Mouse (Mus musculus) CH12.LX (cell line): ENCODE results near the gene Opn4. TPM values are rescaled to one million over a fixed set of nuclear protein-coding genes. Genes with fewer than 3 reads are reported as not detected.

Experiments used
- DNase-seq: peaks from one replicate; pipeline ENCODE4 v3.0.0-alpha.2; 2013; ENCODE audit errors: extremely low read depth
- H3K27ac ChIP-seq: 2 replicates; pipeline ENCODE4 v1.5.1; 2012; ENCODE audit warnings: low read depth, mild to moderate bottlenecking, control low read depth, moderate library complexity; ENCODE audit not compliant: insufficient read depth
- H3K27me3 ChIP-seq: replicated peaks from 2 replicates; pipeline ENCODE3; 2012; ENCODE audit warnings: inconsistent platforms
- H3K36me3 ChIP-seq, 2 experiments: replicated peaks in 1 of 2; 2 replicates each; pipeline versions ENCODE3 to v1.6.1; 2012; ENCODE audit warnings: inconsistent platforms in 1 of 2, low read length in 1 of 2, mild to moderate bottlenecking in 1 of 2, mixed read lengths in 1 of 2, moderate library complexity in 1 of 2; ENCODE audit not compliant: control insufficient read depth in 1 of 2, insufficient read depth in 1 of 2
- H3K4me1 ChIP-seq, 2 experiments: 2 replicates each; pipeline ENCODE4 v1.6.1; 2012; ENCODE audit warnings: inconsistent platforms in 1 of 2, moderate library complexity in 1 of 2; ENCODE audit not compliant: insufficient read depth in 2 of 2, control insufficient read depth in 1 of 2
- H3K4me2 ChIP-seq: 2 replicates; pipeline ENCODE4 v1.6.1; 2012; ENCODE audit warnings: low read depth, mild to moderate bottlenecking, control low read depth; ENCODE audit not compliant: poor library complexity, insufficient read depth, severe bottlenecking
- H3K4me3 ChIP-seq, 3 experiments: fragments of 150-350 bp in 1 of 3; sonication (generic) in 1 of 3; replicated peaks in 1 of 3; 2 replicates each; pipeline versions ENCODE3 to v1.5.1; 2011 to 2012; ENCODE audit warnings: low read depth in 2 of 3, low read length in 2 of 3, mild to moderate bottlenecking in 2 of 3, moderate library complexity in 2 of 3, control low read depth in 1 of 3, improper control_type of control experiment in 1 of 3, inconsistent platforms in 1 of 3, mixed read lengths in 1 of 3; ENCODE audit not compliant: poor library complexity in 1 of 3
- H3K79me2 ChIP-seq: replicated peaks from 2 replicates; pipeline ENCODE4 v1.6.1; 2012; ENCODE audit warnings: mild to moderate bottlenecking, moderate library complexity; ENCODE audit not compliant: control insufficient read depth, poor library complexity, insufficient read depth, severe bottlenecking; ENCODE audit errors: extremely low read depth
- H3K9ac ChIP-seq: 2 replicates; pipeline ENCODE4 v1.6.1; 2012; ENCODE audit warnings: low read depth, mild to moderate bottlenecking, control low read depth, moderate library complexity; ENCODE audit not compliant: insufficient read depth
- H3K9me3 ChIP-seq: replicated peaks from 2 replicates; pipeline ENCODE3; 2012; ENCODE audit warnings: low read length, inconsistent platforms, mixed read lengths
- CHD1 ChIP-seq: IDR thresholded peaks from 2 replicates; pipeline ENCODE4 v1.6.1; 2012; ENCODE audit warnings: low read depth, low read length, improper control_type of control experiment, inconsistent platforms
- CHD2 ChIP-seq: IDR thresholded peaks from 2 replicates; pipeline ENCODE4 v1.6.1; 2011; ENCODE audit warnings: low read length, improper control_type of control experiment
- E2F4 ChIP-seq: IDR thresholded peaks from 2 replicates; pipeline ENCODE4 v1.6.1; 2011; ENCODE audit warnings: low read depth, low read length, improper control_type of control experiment; ENCODE audit not compliant: insufficient replicate concordance
- EP300 ChIP-seq: IDR thresholded peaks from 2 replicates; pipeline ENCODE4 v1.6.1; 2011; ENCODE audit warnings: low read length, improper control_type of control experiment
- HCFC1 ChIP-seq: IDR thresholded peaks from 2 replicates; pipeline ENCODE4 v1.6.1; 2012; ENCODE audit warnings: low read depth, mild to moderate bottlenecking, inconsistent platforms, low read length, improper control_type of control experiment
- MAZ ChIP-seq: IDR thresholded peaks from 2 replicates; pipeline ENCODE4 v1.6.1; 2012; ENCODE audit warnings: low read depth, mild to moderate bottlenecking, inconsistent platforms, low read length, improper control_type of control experiment, moderate library complexity
- MEF2A ChIP-seq: IDR thresholded peaks from 2 replicates; pipeline ENCODE4 v1.6.1; 2014; ENCODE audit warnings: low read depth, mild to moderate bottlenecking, inconsistent platforms, low read length, improper control_type of control experiment, borderline replicate concordance
- MXI1 ChIP-seq: IDR thresholded peaks from 2 replicates; pipeline ENCODE4 v1.6.1; 2011; ENCODE audit warnings: mild to moderate bottlenecking, low read depth, low read length, improper control_type of control experiment
- PAX5 ChIP-seq: IDR thresholded peaks from 2 replicates; pipeline ENCODE4 v1.6.1; 2012; ENCODE audit warnings: low read length, inconsistent platforms, mixed read lengths
- POLR2AphosphoS2 ChIP-seq: IDR thresholded peaks from 2 replicates; pipeline ENCODE4 v1.6.1; 2011; ENCODE audit warnings: low read depth, low read length, improper control_type of control experiment
- RAD21 ChIP-seq: IDR thresholded peaks from 2 replicates; pipeline ENCODE4 v1.6.1; 2011; ENCODE audit warnings: low read depth, mild to moderate bottlenecking, low read length, improper control_type of control experiment, moderate library complexity
- TCF12 ChIP-seq: IDR thresholded peaks from 2 replicates; pipeline ENCODE4 v1.6.1; 2014; ENCODE audit warnings: low read depth, mild to moderate bottlenecking, inconsistent platforms, low read length, improper control_type of control experiment
- ZKSCAN1 ChIP-seq: IDR thresholded peaks from 2 replicates; pipeline ENCODE4 v1.6.1; 2012; ENCODE audit warnings: low read depth, inconsistent platforms, low read length, improper control_type of control experiment, borderline replicate concordance
- dilution Hi-C: fragments of 300-500 bp; cut with MboI; formaldehyde crosslinking; loops from 2 replicates; pipeline ENCODE4 v1.14.3; 2020; ENCODE audit warnings: low sequenced_read_pairs; ENCODE audit not compliant: extremely low pct_unique_long_range_greater_than_20kb, extremely low pct_ligation_motif_present
- in situ Hi-C: fragments of 300-500 bp; cut with MboI; formaldehyde crosslinking; loops from 3 replicates; pipeline ENCODE4 v1.14.3; 2019; ENCODE audit warnings: low sequenced_read_pairs, low pct_ligation_motif_present, low pct_unique_long_range_greater_than_20kb, mixed read lengths
- polyA plus RNA-seq: library from polyadenylated mRNA; unstranded; fragments of >175 nt; gene quantifications from 2 replicates; pipeline ENCODE4 v1.2.1, GENCODE M21; 2012; ENCODE audit warnings: low read depth; ENCODE audit not compliant: insufficient read length
- total RNA-seq, 2 experiments: library from RNA; depleted of rRNA; stranded (reverse); fragments of 300-350 nt in 1 of 2; fragments of >200 nt in 1 of 2; gene quantifications; 2 replicates each; pipeline ENCODE4 v1.2.3; 2012 to 2014

Opn4 gene
- total and polyA plus RNA-seq, 3 experiments: not detected

DNA sequence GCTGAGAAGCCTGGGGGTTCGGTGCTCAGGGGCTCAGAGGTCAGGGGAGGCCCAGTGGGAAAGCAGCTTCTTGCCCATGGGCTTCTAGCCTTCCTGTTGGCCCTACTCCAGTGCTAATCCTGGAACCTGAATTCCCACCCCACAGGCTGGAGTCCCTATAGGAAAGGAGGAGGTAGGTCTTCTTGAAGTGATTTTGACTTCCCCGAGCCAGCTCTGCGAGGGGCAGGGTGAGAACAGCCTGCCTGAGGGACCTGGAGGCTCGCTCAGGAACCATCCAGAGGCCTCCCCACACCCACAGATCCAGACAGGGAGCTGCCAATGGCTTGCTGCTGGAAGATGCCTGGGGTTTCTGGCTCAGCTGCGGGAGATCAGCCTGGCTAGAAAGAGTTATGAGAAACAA is 32.2 kb downstream of the Opn4 start:
- no peak for TF ChIP-seq TCF12
- no peak for TF ChIP-seq EP300
- TF ChIP-seq E2F4: no peak
- TF ChIP-seq, all 38 proteins: peak for 0
- H3K27me3 ChIP-seq: no peaks in the 10 kb centered on the region
- H3K9ac ChIP-seq: no peak overlapping the region
- dilution Hi-C loops: no loop called here
- H3K36me3 ChIP-seq: no peaks in the 10 kb centered on the region
- no peak overlapping the region for H3K4me3 ChIP-seq
- no peak overlapping the region for H3K27ac ChIP-seq
- peaks cover 1 to 7% of the 10 kb centered on the region in 2 experiments; a peak in 3 of 4 replicates for H3K4me1 ChIP-seq
- no peaks in the 10 kb centered on the region for H3K9me3 ChIP-seq
- H3K4me2 ChIP-seq: no peak overlapping the region
- in situ Hi-C loops: loop anchor here (10.0 kb wide), 1 partner anchor 193 kb away; the partner anchor contains the start of genes Mmrn2 and Sncg
- no peak for DNase-seq
- no peaks in the 10 kb centered on the region for H3K79me2 ChIP-seq

- Histone ChIP-seq H3K27ac (no peak overlapping the region), H3K9ac (no peak overlapping the region), H3K27me3 (no peaks in the 10 kb centered on the region), H3K4me2 (no peak overlapping the region), H3K9me3 (no peaks in the 10 kb centered on the region), H3K4me1 (peaks cover 7 to 12% of the 10 kb centered on the region in 2 experiments), H3K79me2 (no peaks in the 10 kb centered on the region), H3K4me3 (no peak overlapping the region), H3K36me3 (no peaks in the 10 kb centered on the region)
- in situ Hi-C loops: loop anchor here (10.0 kb wide), 1 partner anchor 192 kb away; the partner anchor contains the start of genes Mmrn2 and Sncg
- dilution Hi-C loops: no loop called here
- no peak for TF ChIP-seq CHD2
- TF ChIP-seq MEF2A: no peak
- DNase-seq: no peak
These were observed 33.4 kb downstream of the Opn4 start for GRCm38 (mm10) chr14:34566530-34566929.

- Histone ChIP-seq H3K79me2 (no peaks in the 10 kb centered on the region), H3K4me1 (peaks cover 7 to 12% of the 10 kb centered on the region in 2 experiments), H3K9me3 (no peaks in the 10 kb centered on the region), H3K4me3 (no peak overlapping the region), H3K4me2 (no peak overlapping the region), H3K27me3 (no peaks in the 10 kb centered on the region), H3K9ac (no peak overlapping the region), H3K27ac (no peak overlapping the region), H3K36me3 (no peaks in the 10 kb centered on the region)
- TF ChIP-seq PAX5 (no peak), ZKSCAN1 (no peak), RAD21 (no peak), POLR2AphosphoS2 (no peak), HCFC1 (no peak), MEF2A (no peak), CHD2 (no peak), CHD1 (no peak), MAZ (no peak), MXI1 (no peak)
- no peak for DNase-seq
- dilution Hi-C loops (no loop called here), in situ Hi-C loops (loop anchor here (10.0 kb wide), 1 partner anchor 191 kb away; the partner anchor contains the start of genes Mmrn2 and Sncg)
These were observed 34.2 kb downstream of the Opn4 start for GRCm38 (mm10) chr14:34565711-34566110.
